Mouse (Mus musculus): ENCODE measurements around the gene Ndfip2. TPM values are rescaled to one million over a fixed set of nuclear protein-coding genes. Genes with fewer than 3 reads are reported as not detected.

Gene Ndfip2
- 10.4 and 13.7 TPM in 2 replicates for polyA plus RNA-seq (2012)

DNA sequence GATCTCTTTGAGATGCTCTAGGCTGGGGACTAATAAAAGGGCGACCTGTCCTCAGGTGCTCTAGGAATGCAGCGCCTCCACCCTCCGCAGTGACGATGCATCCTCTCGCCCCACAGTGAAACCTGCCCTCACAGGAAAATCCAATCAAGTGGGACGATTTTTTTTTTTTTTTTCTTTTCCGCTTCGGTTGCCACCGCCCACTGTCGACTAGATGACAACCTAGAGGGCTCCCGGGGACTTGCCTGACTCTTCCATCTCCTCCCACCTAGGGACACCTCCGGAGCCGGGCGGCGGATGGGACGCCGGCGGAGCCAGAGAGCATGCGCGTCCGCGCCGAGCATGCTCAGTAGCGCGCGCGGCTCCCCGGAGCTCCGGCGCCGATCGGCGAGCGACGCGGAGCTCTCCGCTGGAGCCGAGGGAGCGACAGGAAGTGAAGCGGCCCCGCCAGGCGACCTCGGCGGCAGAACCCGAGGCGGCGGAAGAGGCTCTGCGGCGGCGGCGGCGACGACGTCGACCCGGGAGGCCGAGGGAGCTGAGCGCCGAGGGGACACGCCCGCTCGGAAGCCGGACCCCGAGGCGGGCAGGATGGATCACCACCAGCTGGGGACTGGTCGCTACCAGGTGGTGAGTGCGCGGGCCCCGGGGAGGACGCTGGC lies at the start of gene Ndfip2:
Ndfip2 (plus strand) TSS at position 195 of the 656 bp plus-strand sequence.
- no peak for TF ChIP-seq GATA1 (IDR thresholded peaks at IDR 0.05; ENCODE audit: low read length)

GRCm38 (mm10) chr14:105219525-105220376 lies 38.6 kb upstream of the Ndfip2 start:
- no peak for TF ChIP-seq GATA1 (IDR thresholded peaks at IDR 0.05; ENCODE audit: low read length)

DNA sequence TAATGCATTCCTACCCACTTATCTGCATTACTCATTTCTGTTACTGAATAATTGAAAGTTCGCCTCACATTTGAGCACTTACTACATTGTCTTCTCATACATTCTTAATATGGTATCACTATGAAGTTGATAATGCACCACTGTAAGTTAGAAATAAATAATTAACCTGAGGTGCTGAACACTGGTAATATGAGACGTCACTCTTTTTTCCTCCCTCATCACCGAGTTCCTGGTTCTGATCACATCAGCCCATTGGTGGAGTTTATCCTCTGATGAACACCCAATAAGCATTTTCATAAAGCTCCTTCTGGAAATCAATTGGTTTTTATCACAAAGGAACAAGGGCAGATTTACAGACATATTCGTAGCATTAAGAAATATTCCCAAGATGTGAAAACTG lies 36.1 kb upstream of the Ndfip2 start:
- TF ChIP-seq GATA1 (IDR thresholded peaks at IDR 0.05; ENCODE audit: low read length) = no peak

GRCm38 (mm10) chr14:105225790-105226189 lies 32.6 kb upstream of the Ndfip2 start:
- no peak for TF ChIP-seq GATA1 (IDR thresholded peaks at IDR 0.05; ENCODE audit: low read length)

- TF ChIP-seq GATA1 (IDR thresholded peaks at IDR 0.05; ENCODE audit: low read length) = no peak
These were observed 26.0 kb upstream of the Ndfip2 start for GRCm38 (mm10) chr14:105232421-105232820.

DNA sequence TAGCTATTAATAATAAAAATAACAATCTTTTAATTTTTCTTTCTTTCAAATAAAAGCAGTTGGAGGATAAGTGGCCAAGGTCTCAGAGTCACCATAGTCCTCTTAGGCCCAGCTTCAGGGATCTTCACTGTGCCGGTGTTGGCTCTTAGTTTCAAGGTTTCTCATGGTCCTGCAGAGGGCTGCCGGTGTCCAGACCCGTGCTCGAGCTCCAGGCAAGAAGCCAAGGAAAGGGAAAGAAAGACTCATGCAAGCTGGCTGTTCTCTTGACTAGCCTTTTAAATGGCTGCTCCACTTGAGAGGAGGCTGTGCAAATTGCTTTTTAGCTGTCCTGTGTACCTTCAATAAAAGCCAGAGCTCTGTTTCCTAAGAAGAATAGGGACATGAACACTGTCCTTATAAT lies 21.8 kb upstream of the Ndfip2 start:
- TF ChIP-seq GATA1 (IDR thresholded peaks at IDR 0.05; ENCODE audit: low read length) = no peak

GRCm38 (mm10) chr14:105237736-105238135 lies 20.6 kb upstream of the Ndfip2 start:
- no peak for TF ChIP-seq GATA1 (IDR thresholded peaks at IDR 0.05; ENCODE audit: low read length)

GRCm38 (mm10) chr14:105238450-105239038 lies 19.8 kb upstream of the Ndfip2 start:
- TF ChIP-seq GATA1 (IDR thresholded peaks at IDR 0.05; ENCODE audit: low read length) = no peak

DNA sequence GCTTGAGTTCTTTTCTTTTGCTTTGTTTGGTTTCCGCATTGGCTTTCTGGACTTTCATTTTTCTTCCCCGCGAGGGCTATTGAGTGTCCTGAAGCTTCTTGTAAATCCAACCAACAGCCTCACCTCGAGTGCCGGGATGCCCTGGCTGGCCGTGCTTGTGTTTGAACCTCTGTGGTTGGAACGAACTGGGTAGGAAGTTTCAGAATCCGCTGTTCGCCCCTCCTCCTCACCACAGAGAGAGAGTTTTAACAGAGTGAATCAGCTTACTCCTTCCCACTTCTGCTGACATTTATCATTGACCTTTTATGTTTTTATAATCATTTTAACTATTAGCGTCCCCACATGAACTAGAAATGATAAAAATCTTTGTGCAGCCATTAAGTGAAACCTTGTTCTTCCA lies 18.3 kb upstream of the Ndfip2 start:
- TF ChIP-seq GATA1 (IDR thresholded peaks at IDR 0.05; ENCODE audit: low read length) = no peak

- no peak for TF ChIP-seq GATA1 (IDR thresholded peaks at IDR 0.05; ENCODE audit: low read length)
These were observed 14.4 kb upstream of the Ndfip2 start for GRCm38 (mm10) chr14:105243805-105244443.

GRCm38 (mm10) chr14:105251038-105251437 lies 7.3 kb upstream of the Ndfip2 start:
- TF ChIP-seq GATA1 (IDR thresholded peaks at IDR 0.05; ENCODE audit: low read length) = no peak

DNA sequence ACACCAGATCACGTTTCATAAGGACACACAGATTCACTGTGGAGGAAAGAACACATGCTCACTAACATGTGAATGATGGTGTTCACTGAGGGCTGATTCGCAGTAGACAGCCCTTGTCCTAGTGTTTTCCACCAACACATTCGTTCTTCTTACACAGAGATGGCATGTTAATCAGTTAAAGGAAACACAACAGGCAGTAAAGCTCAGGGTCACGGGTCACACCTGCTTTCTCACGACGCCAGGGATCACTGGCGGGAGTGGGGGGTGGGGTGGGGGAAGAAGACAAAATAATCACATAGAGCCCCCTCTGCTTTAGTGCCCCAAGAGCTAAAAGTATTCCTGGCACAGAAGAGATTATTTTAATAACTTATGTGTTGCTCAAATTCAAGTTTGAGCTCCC lies 5.1 kb upstream of the Ndfip2 start:
- TF ChIP-seq GATA1 (IDR thresholded peaks at IDR 0.05; ENCODE audit: low read length) = no peak

DNA sequence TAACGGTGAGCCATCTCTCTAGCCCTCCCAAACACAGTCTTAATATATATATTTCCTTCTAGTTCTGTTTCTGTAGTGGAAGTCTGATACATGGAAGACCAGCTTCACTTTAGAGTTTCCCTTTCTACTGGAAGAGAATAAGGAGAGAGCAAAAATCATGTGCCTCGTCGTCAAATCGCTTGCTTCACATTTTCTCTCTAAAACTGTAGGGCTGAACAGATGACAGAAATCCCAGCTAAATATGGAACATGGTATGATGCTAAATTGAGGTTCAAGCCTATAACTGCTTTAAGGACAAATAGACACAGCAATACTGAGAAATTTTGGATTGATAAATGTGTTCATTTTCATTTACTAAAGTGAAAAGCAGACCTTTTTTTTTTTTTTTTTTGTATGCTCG lies 4.0 kb upstream of the Ndfip2 start:
- TF ChIP-seq GATA1 (IDR thresholded peaks at IDR 0.05; ENCODE audit: low read length) = no peak

- no peak for TF ChIP-seq GATA1 (IDR thresholded peaks at IDR 0.05; ENCODE audit: low read length)
These were observed 2.8 kb upstream of the Ndfip2 start for GRCm38 (mm10) chr14:105255620-105256019.

GRCm38 (mm10) chr14:105259035-105259880 lies 885 bp downstream of the Ndfip2 start:
- TF ChIP-seq GATA1 (IDR thresholded peaks at IDR 0.05; ENCODE audit: low read length) = no peak
